Mouse (Mus musculus): Measurements from ENCODE around the gene Galnt11.

DNA sequence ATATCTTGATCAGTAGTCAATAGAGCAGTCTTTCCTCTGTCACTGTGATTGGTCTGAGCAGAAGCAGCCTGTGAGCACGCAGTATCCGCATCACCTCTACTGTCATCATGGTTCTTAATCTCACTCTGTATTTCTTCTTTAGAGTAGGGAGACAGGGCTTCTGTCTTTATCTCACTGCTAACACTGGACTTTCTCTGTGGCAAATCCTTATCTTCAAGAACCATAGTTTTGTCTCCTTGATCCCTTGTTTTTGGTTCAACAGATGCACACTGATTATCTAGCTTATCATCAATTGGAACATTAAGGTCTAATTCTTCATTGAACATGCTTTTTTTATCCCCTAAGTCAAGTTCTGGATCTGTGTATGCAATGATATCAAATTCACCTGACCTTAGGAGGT lies 88.5 kb downstream of the Galnt11 start:
- TF ChIP-seq CTCF (IDR thresholded peaks at IDR 0.05; ENCODE audit: control insufficient read depth, insufficient read depth, insufficient replicate concordance, low read depth, low read length) (no peak), POLR2A (IDR thresholded peaks at IDR 0.05; ENCODE audit: control insufficient read depth, low read depth, low read length) (no peak)
